Mouse (Mus musculus) bone marrow, adult 2 months (tissue): ENCODE results near the gene Mt2.

Source experiments
- CTCF ChIP-seq: fragments of 200-500 bp; IDR thresholded peaks from 2 replicates; pipeline ENCODE4 v1.5.1; 2011; ENCODE audit warnings: low read length, control low read depth; ENCODE audit not compliant: control insufficient read depth, insufficient read depth
- POLR2A ChIP-seq: fragments of 200-500 bp; IDR thresholded peaks from 2 replicates; pipeline ENCODE4 v1.6.1; 2011; ENCODE audit warnings: low read depth, mild to moderate bottlenecking, control low read depth, low read length, borderline replicate concordance; ENCODE audit not compliant: control insufficient read depth

- no peak for TF ChIP-seq CTCF
- no peak for TF ChIP-seq POLR2A
These were observed 41.4 kb downstream of the Mt2 start for GRCm38 (mm10) chr8:94213819-94214218.
